Mouse (Mus musculus): ENCODE measurements at regions not wholly inside any gene's neighbourhood (a gene's known extent, or its start where the extent isn't known, plus 50 kb on each side); places are given as distances from the start of the nearest gene placed in this dataset.

DNA sequence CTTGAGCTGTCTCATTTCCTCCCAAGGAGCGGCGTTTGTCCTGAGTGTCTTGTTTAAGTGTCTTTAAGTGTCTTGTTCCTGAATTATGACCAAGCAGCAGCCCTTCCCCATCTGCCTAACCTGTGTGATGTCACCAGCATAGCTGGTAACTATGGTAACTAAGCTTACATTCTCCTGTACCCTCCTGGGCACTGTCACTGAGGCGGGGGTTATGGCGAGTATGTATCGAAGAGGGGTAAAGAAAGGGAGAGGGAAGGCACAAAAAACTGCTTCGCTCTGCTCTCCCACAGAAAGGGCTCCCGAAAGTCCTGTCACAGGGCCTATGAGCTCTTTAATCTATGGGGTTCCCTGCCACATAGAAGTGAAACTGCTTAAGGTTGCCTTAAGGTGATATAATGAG, 89.6 kb downstream of the Ppp4r2 start:
- 84% methylated on average over 7 of the region's 7 CpGs for WGBS
- Histone ChIP-seq H3K27ac (ENCODE audit: insufficient read depth, low read length) (no peak overlapping the region), H3K27me3 (ENCODE audit: control insufficient read depth, insufficient read depth, low read length) (no peaks in the 10 kb centered on the region), H3K4me1 (ENCODE audit: control insufficient read depth, insufficient read depth, low read length) (no peaks in the 10 kb centered on the region), H3K4me3 (replicated peaks; ENCODE audit: insufficient read depth, low read depth, low read length) (no peak overlapping the region)
- DNase-seq, result no peak
- no peak for TF ChIP-seq CTCF (IDR thresholded peaks at IDR 0.05; ENCODE audit: borderline replicate concordance, insufficient read depth, low read depth, low read length)

DNA sequence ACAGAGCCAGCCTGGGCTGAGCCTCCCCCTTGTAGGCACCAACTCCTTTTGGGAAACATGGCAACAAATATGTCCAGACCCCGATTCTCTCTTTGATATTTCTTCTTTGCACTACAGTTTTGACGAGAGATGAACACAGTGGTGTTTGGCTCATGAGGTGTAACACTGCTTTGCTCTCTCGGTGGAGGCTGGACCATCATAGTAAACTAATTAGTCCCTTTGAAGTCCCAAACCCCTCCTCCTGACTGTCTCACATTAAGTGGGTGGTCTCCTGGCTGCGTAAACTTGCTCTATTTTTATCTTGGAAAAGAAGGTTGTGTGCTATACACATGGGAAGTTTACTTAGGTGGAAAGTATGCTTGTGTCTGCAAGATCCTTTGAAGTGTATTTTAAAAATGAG, 90.3 kb downstream of the Ppp4r2 start:
- no peak for TF ChIP-seq CTCF (IDR thresholded peaks at IDR 0.05; ENCODE audit: borderline replicate concordance, insufficient read depth, low read depth, low read length)
- TF ChIP-seq POLR2A (IDR thresholded peaks at IDR 0.05; ENCODE audit: borderline replicate concordance, insufficient read depth, low read length), result no peak

DNA sequence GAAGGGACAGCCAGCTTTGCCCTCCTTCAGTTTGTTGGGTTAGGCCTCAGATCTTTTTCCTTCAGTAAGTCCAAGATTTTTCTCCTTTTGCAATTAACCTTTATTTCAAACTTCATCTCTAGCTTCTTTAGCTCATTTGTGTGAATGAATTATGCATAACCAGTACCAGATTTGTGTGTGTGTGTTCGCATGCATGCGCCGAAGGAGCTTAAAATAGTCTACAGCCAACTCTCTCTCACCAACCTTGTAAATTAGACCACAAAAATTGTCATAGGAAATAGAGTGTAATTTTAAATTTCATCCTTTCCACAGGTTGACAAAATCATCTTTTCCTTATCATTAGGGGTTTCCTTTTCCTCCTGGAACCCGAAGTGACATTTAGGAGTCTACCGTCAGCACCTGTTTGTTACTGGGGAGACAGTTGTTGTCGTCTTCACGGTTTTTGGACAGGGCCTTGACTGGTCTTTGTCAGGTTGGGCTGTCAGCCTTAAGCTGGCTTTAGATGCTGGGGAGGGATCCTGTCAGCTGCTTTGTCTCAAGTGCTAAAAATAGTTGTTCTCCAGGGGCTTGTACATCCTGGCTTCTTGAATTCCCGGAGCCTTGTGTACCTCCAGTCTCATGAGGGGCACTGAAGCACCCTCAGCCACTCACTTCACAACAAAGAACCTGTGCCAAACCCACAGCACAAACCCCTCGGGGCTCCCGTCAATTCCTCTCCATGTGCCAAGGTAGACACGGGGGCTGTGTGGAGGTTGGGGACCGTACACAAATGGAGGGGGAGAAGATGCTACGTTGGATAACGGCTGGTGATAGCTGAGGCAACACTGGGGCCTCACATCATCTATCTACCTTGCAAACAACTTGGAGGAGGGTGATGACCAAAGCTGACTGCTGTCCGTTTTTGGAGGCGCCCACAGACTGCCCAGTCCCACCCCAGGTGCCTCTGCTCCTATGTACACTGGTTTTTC, 95.7 kb downstream of the Ppp4r2 start:
- 64% methylated on average over 16 of the region's 16 CpGs for WGBS
- DNase-seq, result no peak
- no peak overlapping the region for H3K4me3 ChIP-seq (replicated peaks; ENCODE audit: insufficient read depth, low read depth, low read length)
- TF ChIP-seq POLR2A (IDR thresholded peaks at IDR 0.05; ENCODE audit: borderline replicate concordance, insufficient read depth, low read length), result no peak
- no peak for TF ChIP-seq CTCF (IDR thresholded peaks at IDR 0.05; ENCODE audit: borderline replicate concordance, insufficient read depth, low read depth, low read length)
- H3K4me1 ChIP-seq (ENCODE audit: control insufficient read depth, insufficient read depth, low read length), result 0 out of 2 replicates have a peak, but pooled peaks cover 2% of the 10 kb centered on the region
- H3K27me3 ChIP-seq (ENCODE audit: control insufficient read depth, insufficient read depth, low read length), result no peaks in the 10 kb centered on the region; the same call in 1 of the 2 replicates
- H3K27ac ChIP-seq (ENCODE audit: insufficient read depth, low read length), result no peak overlapping the region

More for the DNA sequence above, 90.3 kb downstream of the Ppp4r2 start:
- WGBS, result 16% methylated on average over 4 of the region's 4 CpGs
- no peak overlapping the region for H3K4me3 ChIP-seq (replicated peaks; ENCODE audit: insufficient read depth, low read depth, low read length)
- no peak for DNase-seq
- H3K27ac ChIP-seq (ENCODE audit: insufficient read depth, low read length), result no peak overlapping the region
- no peaks in the 10 kb centered on the region for H3K4me1 ChIP-seq (ENCODE audit: control insufficient read depth, insufficient read depth, low read length)
- H3K27me3 ChIP-seq (ENCODE audit: control insufficient read depth, insufficient read depth, low read length), result no peaks in the 10 kb centered on the region

DNA sequence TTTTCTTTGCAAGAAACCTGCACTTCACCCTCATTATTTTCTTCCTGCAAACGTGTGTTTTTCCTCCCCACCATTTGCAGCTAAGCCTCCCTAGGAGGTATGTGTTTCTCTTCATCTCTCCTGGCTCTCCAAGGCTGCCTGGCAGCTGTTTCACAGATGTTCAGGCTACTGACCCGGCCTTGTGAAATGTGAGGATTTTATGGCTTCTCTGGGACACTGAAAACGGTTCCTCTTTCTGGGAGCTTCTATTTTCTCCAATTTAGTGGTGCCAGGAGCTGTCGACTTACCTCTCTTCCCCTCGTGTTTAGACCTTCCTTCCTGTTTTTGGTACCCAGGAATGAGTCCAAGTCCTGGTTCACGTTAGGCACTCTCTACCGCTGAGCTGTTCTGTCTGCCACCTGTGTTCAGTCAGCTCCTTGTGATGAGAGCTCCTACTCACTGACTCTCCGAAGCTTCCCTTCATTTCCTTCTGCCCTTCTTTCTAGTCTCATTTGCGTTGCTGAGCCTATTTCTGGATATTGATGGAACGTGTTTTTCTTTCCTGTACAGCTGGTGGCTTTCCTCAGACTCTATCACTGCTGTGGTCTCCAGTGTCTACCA, 96.4 kb downstream of the Ppp4r2 start:
- TF ChIP-seq POLR2A (IDR thresholded peaks at IDR 0.05; ENCODE audit: borderline replicate concordance, insufficient read depth, low read length) (no peak), CTCF (IDR thresholded peaks at IDR 0.05; ENCODE audit: borderline replicate concordance, insufficient read depth, low read depth, low read length) (no peak)
- Histone ChIP-seq H3K27ac (ENCODE audit: insufficient read depth, low read length) (no peak overlapping the region), H3K4me3 (replicated peaks; ENCODE audit: insufficient read depth, low read depth, low read length) (no peak overlapping the region), H3K4me1 (ENCODE audit: control insufficient read depth, insufficient read depth, low read length) (0 out of 2 replicates have a peak, but pooled peaks cover 2% of the 10 kb centered on the region), H3K27me3 (ENCODE audit: control insufficient read depth, insufficient read depth, low read length) (no peaks in the 10 kb centered on the region; the same call in 1 of the 2 replicates)
- 28% methylated on average over 10 of the region's 10 CpGs for WGBS
- no peak for DNase-seq

DNA sequence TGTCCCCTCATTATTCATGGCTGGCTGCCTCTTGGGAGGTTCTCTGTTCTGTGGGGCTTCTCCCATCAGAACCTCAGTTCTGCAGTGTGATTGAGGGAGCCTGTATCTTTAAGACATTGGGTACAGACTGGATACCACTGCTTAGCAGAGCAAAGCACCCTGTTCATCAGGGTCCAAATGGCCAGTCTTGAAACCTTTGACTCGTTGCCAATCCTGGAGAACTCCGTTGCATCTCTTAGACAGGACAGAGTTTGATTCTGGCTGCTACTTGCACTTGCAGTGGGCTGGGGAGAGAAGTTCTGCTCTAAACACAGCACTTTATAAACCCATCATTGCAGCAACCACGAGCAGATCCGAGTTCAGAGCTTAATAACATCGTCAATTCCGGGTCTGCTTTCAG, 97.3 kb downstream of the Ppp4r2 start:
- DNase-seq, result no peak
- no peak for TF ChIP-seq CTCF (IDR thresholded peaks at IDR 0.05; ENCODE audit: borderline replicate concordance, insufficient read depth, low read depth, low read length)
- no peak for TF ChIP-seq POLR2A (IDR thresholded peaks at IDR 0.05; ENCODE audit: borderline replicate concordance, insufficient read depth, low read length)
- Histone ChIP-seq H3K27ac (ENCODE audit: insufficient read depth, low read length) (no peak overlapping the region), H3K27me3 (ENCODE audit: control insufficient read depth, insufficient read depth, low read length) (no peaks in the 10 kb centered on the region; the same call in 1 of the 2 replicates), H3K4me3 (replicated peaks; ENCODE audit: insufficient read depth, low read depth, low read length) (no peak overlapping the region), H3K4me1 (ENCODE audit: control insufficient read depth, insufficient read depth, low read length) (0 out of 2 replicates have a peak, but pooled peaks cover 2% of the 10 kb centered on the region)
- 75% methylated on average over 6 of the region's 6 CpGs for WGBS

DNA sequence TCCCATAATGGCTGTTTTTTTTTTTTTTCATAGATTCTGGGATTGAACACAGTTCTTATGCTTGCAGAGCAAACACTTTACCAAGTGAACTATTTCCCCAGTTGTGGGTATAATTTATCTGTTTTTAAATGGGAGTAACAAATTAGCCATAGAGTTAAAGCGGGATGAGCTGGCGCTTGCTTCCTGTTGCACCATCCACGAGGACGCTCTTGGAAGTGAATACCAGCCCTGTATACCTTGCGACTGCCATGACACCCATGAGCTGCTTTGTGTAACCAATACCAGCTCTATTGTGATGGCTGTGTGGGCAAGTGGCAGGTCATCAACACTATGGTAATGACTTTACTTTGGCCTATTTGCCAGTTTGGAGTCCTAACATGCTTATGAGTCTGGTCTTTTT, 101.0 kb downstream of the Ppp4r2 start:
- Histone ChIP-seq H3K27me3 (ENCODE audit: control insufficient read depth, insufficient read depth, low read length) (no peaks in the 10 kb centered on the region; the same call in 1 of the 2 replicates), H3K4me1 (ENCODE audit: control insufficient read depth, insufficient read depth, low read length) (peaks cover 6% of the 10 kb centered on the region), H3K27ac (ENCODE audit: insufficient read depth, low read length) (no peak overlapping the region), H3K4me3 (replicated peaks; ENCODE audit: insufficient read depth, low read depth, low read length) (no peak overlapping the region)
- WGBS, result 96% methylated on average over 5 of the region's 5 CpGs
- DNase-seq, result no peak
- TF ChIP-seq POLR2A (IDR thresholded peaks at IDR 0.05; ENCODE audit: borderline replicate concordance, insufficient read depth, low read length), result no peak
- no peak for TF ChIP-seq CTCF (IDR thresholded peaks at IDR 0.05; ENCODE audit: borderline replicate concordance, insufficient read depth, low read depth, low read length)

DNA sequence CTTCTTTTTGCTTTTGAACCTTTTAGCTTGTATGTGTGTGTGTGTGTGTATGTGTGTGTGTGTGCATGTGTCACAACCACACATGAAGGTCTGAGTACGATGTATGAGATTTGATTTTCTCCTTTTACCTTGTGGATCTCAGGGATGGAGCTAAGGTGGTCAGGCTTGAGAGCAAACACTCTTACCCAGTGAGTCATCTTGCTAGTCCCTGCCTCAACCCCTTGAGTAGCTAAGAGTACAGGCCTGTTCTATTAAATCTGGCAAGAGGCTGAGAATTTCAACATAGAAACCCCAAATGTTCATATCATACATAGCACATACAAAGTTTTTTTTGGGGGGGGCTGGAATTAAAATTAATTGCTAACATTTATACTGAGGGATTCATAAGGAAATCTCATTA, 104.4 kb downstream of the Ppp4r2 start:
- Histone ChIP-seq H3K4me1 (ENCODE audit: control insufficient read depth, insufficient read depth, low read length) (peaks cover 4% of the 10 kb centered on the region), H3K27ac (ENCODE audit: insufficient read depth, low read length) (no peak overlapping the region), H3K4me3 (replicated peaks; ENCODE audit: insufficient read depth, low read depth, low read length) (no peak overlapping the region), H3K27me3 (ENCODE audit: control insufficient read depth, insufficient read depth, low read length) (no peaks in the 10 kb centered on the region)
- WGBS, result 100% methylated on average over 1 of the region's 1 CpGs
- TF ChIP-seq POLR2A (IDR thresholded peaks at IDR 0.05; ENCODE audit: borderline replicate concordance, insufficient read depth, low read length) (no peak), CTCF (IDR thresholded peaks at IDR 0.05; ENCODE audit: borderline replicate concordance, insufficient read depth, low read depth, low read length) (no peak)
- no peak for DNase-seq
